Mouse (Mus musculus): ENCODE measurements around the gene Sgpp1.

GRCm38 (mm10) chr12:75724621-75725324 is 10.8 kb downstream of the Sgpp1 start:
- TF ChIP-seq CTCF (IDR thresholded peaks at IDR 0.05; ENCODE audit: borderline replicate concordance, control insufficient read depth, extremely low read depth, insufficient read depth, low read length, poor library complexity) (no peak), POLR2A (IDR thresholded peaks at IDR 0.05; ENCODE audit: control insufficient read depth, extremely low read depth, insufficient read depth, low read length, poor library complexity) (no peak)
